Mouse (Mus musculus) right cerebral cortex, postnatal 36 days (tissue): Measurements from ENCODE around the gene Klhdc8a.
"Not testable (repeated sequence)": the region's sequence is repeated elsewhere in the genome, so short reads cannot be mapped to it uniquely, and the experiment has no call there.

Experiments
- DNase-seq, 2 experiments: peaks; one replicate each; pipeline ENCODE4 v3.0.0; 2022; ENCODE audit warnings: low spot score in 2 of 2, mixed read lengths in 1 of 2

The Klhdc8a gene

GRCm38 (mm10) chr1:132343656-132344055, 45.2 kb downstream of the Klhdc8a start:
- no peak for DNase-seq

GRCm38 (mm10) chr1:132345514-132345913, 47.1 kb downstream of the Klhdc8a start:
- DNase-seq: no peak

GRCm38 (mm10) chr1:132346134-132346851, 47.9 kb downstream of the Klhdc8a start:
- DNase-seq: no peak

- DNase-seq: no peak
Observed at GRCm38 (mm10) chr1:132346951-132347350, 48.5 kb downstream of the Klhdc8a start.

- no peak for DNase-seq
Observed at GRCm38 (mm10) chr1:132348401-132348800, 50.0 kb downstream of the Klhdc8a start.

GRCm38 (mm10) chr1:132349049-132349448, 50.6 kb downstream of the Klhdc8a start:
- not testable (repeated sequence) for DNase-seq

GRCm38 (mm10) chr1:132349601-132350000, 51.2 kb downstream of the Klhdc8a start:
- not testable (repeated sequence) for DNase-seq

GRCm38 (mm10) chr1:132351058-132351457, 52.6 kb downstream of the Klhdc8a start:
- DNase-seq: no peak

GRCm38 (mm10) chr1:132353389-132353788, 55.0 kb downstream of the Klhdc8a start:
- no peak for DNase-seq

- no peak for DNase-seq
Observed at GRCm38 (mm10) chr1:132354234-132354633, 55.8 kb downstream of the Klhdc8a start.

GRCm38 (mm10) chr1:132355162-132355601, 56.8 kb downstream of the Klhdc8a start:
- no peak for DNase-seq

- DNase-seq: peak; percentile 70 to 73
Observed at GRCm38 (mm10) chr1:132355841-132356242, 57.4 kb downstream of the Klhdc8a start.

GRCm38 (mm10) chr1:132356841-132357240, 58.4 kb downstream of the Klhdc8a start:
- no peak for DNase-seq
